Mouse (Mus musculus) layer of hippocampus, adult 9-10 months (tissue): ENCODE measurements around the gene Cntn1.

Experiments used
- DNase-seq: peaks from one replicate; pipeline ENCODE4 v3.0.0; 2022; ENCODE audit warnings: low spot score

Gene Cntn1

DNA sequence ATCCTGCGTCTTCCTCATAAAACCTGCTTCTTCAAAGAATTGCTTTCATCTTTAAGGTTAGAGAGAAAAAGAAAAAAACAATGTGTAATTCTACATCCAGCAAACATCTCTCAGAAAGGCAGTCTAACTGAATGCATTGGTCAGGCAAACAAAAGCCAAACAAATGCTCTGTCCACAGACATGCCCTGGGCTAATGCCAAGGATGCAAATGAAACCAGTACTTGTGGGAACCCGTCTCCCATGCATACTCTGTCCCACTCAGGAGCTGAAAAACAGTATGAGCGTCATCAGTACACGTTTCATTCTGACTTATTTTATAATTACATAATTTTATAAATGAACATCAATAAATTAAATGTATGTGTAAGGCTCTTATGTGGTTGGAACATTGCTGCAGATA, 91.0 kb downstream of the Cntn1 start:
- no peak for DNase-seq

DNA sequence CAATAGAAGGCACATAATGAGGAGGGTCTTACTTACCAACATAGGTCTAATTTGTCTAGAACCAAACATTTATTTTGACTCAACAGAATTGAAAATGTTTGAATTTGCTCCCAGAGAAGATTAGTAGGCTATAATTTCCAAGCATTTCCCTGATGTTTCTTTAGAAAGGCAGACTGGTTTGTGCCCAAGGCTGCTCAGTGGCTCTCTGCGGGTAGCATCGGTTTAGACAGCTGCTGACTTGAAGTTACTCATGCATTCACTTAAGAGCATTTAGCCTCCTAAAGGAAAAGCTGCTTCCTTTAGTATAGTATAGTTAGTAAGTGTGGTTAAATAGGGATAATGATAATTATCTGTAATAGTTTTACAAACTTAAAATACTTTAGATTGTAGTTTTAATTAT, 104.0 kb downstream of the Cntn1 start:
- no peak for DNase-seq

DNA sequence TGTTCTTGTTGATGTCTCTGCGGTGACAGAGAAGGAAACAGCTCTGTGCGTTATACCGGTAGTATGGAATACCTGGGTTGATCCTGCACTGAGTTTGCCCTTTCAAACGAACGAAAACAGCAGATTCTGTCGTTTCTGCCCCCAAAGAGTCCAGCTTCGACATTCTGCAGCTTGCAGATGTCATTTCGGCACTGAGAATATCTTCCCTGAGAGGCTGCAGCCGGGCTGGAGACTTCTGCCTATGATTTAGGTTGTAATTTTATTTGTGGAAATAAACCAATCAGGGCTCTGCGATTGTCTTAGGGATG, 109.8 kb downstream of the Cntn1 start:
- peak; percentile 22 for DNase-seq

DNA sequence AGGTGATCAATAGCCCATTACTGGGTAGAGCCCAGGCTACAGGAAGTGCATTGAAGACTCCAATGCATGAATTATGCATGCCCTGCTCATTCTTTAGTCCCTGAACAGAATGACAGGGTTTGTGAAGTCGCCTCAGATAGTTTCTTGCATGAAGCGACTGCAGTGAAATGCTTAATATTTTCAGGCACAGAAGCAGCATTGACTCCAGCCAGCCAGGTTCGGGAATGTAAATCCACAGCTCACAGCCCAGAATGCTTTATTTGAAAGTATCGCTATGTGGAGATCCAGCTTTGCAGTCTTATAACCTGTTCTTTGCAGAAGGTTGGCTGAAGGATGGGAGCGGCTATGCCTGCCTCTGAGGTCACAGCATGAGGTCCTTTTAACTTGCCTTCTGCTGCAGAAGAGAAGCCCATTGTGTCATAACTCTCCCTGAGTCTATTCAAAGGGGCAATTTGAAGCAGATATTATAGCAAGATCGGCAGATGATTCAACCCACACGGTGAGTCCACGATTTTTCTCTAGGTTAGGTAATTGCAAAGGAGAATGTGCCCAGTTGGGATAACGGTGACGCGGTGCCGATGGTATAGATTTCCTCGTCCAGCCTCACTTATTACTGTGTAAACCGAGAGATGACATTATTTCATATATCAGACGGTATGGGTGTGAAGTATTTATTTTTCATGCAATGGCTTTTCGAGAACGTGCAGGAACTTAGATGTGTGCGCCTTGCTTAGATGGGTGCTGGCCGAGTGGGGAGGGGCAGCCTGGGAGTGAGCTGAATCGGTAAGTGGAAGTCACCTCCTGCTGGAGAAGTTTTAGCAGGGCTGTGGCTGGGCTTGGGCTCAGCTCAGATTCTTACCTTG, 110.4 kb downstream of the Cntn1 start:
- no peak for DNase-seq

DNA sequence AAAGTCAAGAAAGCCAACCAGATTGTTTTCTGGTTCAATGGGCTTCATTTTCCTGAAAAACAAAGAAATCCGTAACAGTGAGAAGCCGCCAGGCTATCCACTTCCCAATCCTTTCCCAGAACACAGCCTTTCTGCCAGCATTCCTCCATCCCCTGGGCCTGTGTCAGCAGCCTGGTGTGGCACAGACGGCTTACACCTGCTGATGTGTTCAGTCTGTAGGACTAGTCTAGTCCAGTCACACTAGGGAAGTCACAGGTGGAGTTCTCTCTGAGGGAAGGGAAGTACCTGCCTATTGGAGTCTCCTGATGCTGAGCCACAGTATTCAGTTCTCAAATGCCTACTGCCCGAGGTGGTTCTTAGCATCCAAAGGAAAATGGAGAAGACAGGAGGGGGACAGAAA, 111.9 kb downstream of the Cntn1 start:
- DNase-seq = no peak

DNA sequence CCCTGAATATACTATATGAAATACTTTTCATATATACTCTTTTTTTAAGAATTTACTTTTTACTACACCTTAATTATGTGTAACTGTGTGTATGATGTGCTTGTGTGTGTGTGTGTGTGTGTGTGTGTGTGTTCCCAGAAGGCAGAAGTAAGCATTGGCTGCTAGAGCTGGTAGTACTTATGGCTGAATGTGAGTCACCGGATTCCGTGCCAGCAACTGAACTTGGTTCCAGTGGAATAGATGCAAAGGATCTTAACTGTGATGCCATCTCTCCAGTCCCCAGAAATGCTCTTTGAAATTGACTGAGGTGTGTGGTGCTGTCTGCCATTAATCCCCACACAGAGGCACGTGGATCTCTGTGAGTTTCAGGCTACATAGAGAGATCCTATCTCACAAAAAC, 113.2 kb downstream of the Cntn1 start:
- DNase-seq = no peak

DNA sequence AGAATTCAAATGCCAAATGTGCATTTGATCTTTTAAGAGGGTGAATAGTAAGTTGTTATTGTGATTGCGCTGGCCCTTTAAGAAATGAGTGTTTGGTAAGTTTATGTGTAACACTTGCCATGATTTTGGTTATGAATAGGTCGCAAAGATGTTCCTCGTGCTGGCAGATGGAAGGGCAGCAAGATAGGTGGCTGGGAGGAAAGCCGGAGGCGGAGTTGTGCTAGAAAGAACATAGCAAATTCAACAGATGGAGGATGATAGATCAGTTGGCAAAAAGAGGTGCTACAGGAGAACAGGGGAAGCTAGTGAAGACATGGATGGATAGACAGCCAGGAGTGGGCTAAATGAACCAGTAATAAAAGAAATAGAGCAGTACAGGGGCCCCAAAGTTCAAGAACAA, 115.3 kb downstream of the Cntn1 start:
- DNase-seq = peak; percentile 67

DNA sequence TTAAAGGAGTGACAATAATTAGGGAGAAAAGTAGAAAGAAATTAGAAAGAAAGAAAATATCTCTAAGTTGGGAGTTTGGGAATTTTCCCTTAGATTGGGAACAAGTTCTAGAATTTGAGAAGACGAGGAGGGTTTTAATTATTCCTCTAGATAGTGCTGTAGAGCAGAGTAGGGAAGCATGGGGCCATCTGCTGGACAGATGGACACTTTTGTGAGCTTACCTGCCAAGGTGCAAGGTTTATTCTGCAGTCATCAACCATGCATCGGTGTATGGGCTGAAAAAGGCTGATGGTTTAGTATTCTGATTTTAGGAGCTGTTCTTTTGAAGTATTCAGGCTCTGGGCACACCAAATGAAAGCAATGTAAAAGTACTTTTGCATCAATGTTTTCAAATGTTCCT, 124.8 kb downstream of the Cntn1 start:
- DNase-seq = no peak

DNA sequence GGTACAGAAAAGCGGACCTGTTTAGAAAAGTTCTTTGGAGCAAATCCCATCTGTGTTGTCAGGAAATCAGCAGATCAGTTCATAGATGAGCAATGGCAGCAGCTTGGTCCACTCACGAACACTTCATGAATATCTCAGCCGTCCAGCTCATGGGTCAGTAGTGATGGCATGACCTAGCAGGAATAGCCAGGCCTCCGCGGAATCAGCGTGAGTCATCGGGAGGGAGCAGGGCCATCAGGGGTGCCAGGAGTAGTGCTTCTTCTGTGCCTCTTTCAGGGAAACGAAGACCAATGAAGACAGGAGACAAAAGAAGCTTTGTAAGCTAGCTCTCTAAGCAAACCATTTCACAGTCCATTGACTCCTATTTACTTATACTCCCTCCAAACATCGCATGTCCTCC, 126.4 kb downstream of the Cntn1 start:
- no peak for DNase-seq

DNA sequence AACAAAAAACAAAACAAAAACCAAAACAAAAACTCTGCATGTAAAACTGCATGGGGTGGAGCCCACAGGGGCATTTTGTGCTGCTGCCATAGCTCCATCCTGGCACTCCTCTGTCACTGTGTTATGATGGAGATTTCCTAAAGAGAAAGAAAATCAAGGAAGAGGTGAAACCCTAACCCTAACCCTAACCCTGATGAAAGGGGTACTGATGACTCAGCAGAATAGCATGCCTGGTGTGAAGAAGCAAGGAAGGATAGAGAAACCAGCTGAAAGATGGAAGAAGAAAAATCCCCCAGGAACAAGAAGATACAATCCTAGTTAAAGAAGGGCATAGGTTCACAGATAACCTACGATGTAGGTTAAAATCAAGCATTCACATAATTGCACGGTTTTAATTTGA, 134.5 kb downstream of the Cntn1 start:
- DNase-seq = no peak

DNA sequence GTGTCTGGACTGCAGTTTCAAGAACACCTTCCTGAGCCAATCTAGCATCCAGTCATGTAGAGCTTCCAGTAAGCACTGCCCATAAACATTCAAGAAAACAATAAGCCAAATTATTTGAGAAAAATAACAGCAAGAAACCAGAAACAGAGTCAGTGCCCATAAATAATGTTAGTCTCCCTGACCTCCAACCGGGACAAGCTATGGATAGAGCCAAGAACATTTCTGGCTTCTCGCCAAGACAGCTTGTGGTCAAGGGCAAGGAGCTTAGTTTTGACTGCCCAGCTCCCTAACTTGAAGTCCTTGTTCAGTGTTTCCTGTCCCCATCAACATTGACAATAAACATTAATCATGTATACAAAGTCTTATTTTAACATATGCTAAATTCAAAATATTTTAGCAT, 139.0 kb downstream of the Cntn1 start:
- no peak for DNase-seq

DNA sequence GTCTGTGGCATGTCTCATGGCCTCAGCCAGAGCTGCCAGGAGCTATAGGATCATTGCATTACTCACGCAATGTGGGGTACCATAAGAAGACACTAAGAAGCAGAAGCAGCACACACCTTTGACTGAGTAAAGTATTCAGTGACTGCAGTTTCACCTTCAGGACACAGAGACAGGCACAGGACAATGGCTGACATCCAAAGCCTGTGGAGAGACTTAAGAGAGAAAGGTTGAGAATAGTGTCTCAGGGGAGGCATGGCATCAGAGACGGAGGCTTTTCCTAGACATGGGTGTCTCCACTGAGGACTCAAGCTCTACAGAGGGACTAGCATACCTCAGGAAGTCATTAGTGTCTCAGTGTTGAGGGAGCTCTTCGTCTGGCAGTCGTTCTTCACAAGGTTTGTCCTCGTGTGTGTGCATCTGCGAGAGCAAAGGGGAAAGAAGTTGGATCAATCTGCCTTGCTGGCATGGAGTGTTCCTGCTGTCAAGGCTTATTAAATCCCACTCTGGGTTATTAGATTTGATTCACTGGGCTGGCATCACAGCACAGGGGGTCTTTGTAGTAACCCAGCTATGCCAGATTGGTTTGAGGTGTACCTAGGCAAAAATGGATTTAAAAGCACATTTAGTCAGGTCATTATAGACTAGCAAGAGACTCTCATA, 149.5 kb downstream of the Cntn1 start:
- DNase-seq = no peak

DNA sequence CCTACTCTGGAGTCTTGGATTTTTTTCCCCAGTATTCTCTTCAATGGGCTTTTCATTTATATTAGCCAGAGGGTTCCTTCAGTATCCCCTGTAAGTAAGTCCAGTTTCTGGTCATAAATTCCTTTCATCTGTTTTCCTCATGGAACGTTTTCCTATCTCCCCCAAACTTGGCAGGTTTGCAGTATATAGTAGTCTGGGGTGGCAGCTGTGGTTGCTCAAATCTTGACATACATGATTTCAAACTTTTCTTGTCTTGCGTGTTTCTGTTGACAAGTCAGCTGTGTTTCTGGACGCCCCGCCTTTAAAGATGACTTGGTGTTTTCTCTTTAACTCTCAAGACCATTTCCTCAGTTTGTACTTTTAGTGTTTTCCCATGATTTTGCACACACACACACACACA, 155.7 kb downstream of the Cntn1 start:
- no peak for DNase-seq

DNA sequence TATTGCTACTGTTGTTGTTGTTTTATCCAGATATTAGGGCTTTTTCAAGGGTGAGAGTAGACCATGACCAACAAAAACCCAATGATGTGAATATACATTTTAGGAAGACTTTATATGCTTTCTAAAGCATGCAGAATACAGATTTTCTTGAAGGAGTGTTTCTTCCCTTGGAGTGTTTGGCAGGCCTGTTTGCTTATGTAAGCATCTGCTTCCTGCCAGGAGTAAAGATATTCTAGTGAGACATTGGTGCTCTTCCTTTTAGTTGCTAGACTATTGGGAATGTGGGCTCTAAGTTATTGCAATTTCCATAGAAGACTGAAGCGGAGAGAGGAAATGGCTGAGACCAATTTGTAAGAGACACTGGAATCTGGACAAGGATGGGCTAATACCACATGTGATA, 158.8 kb downstream of the Cntn1 start:
- DNase-seq = no peak

DNA sequence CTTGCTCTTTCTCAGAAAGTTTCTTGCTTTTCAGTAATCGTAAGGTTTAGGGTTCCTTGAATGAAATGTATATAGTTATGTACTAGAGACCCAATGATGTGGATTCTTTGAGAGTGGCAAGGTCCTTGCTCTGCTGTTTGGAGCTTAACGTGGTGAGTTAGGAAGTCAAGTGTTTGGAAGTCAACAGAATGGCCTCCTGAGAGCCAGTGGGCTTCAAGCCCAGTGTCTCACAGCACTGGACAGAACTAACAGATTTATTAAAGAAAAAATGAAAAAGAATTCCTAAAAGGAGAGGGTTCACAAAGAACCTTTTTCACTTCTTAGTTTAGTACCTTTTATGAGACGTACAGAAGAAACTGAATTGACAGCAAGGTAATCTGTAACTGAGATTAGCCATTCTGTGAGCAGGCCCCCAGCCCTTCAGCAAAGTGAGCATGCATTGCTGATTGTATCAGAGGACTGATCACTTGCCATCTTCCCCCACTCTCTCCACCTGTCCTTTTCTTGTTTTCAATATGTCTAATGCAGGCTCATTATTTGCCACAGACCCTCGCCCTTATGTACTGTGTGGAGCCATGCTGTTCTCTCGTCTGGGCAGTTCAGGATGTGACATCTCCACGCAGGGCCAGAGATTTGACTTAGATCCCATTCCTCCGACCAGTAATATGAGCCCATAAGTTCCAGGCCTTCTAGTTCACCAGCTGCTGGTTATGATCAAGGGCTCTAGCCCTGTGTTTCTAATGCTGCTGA, 159.7 kb downstream of the Cntn1 start:
- DNase-seq = no peak

DNA sequence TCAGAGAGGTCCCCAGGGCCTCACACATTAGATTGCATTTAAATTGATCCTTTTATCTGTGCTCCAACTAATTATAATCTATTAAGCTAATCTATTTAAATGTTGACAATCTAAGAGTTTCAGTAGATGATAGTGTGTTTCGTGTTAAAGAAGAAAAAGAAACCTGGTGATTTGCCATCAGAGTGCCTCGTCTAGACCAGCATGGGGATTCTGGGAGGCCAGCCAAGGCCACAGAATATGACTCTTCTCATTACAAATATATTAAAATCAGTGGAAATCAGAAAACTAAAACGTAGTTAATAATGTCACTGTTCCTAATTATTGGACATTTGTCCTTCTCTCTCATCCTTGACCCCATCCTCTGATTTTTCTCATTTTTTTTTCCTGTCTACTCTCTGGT, 164.9 kb downstream of the Cntn1 start:
- no peak for DNase-seq

DNA sequence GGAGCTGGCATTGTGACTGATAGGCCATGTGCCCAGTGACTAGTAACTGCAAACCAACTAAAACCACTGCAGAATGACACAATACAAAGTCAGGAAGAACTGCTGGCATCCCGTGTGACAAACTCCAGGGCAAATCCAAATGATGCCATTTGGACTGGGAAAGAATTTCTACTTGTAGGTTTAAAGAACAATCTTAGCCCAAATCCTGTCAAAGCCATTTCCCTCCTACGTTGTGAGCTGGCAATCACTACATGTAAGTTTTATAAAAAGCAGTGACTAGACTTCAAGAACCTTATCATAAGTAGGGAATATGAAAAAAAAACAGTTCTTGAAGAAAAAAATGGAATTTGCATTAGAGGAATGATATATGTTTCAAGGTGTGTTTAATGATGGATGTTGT, 170.5 kb downstream of the Cntn1 start:
- DNase-seq = no peak

DNA sequence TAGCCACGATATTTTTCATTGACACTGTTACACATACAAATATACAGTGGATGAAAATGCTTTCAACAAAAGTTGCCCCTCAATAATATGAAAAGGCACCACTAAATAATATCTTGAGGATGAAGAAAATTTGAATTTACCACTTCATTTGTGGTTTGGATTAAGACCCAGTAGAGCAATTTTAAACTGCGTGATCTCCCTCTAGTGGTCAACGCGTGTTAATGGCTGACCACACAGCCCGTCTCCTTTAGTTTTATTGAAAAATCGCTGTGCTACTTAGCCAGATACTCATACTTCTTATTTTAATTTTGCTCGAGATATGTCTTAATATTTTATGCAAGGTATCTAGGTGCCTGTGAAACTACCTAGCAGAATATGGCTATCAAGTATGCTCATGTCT, 180.4 kb downstream of the Cntn1 start:
- DNase-seq = no peak

DNA sequence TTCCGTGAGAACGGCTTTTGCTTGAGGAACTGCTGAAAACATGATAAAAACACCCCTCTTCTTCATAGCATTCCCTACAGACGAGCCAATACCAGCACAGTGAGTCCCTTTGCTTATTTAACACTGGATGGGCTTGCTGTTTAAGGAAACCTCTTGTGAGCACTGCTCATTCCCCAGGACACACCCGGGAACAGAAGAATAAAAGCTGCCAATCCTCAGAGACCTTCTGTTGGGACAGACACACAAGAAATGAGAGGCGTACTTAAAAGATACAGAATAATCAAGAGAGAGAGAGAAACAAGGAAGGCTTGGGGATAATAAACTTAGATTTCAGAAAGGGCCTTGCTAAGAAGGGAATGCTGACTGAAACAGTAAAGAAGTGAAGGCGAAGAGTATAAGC, 184.9 kb downstream of the Cntn1 start:
- DNase-seq = peak; percentile 18

DNA sequence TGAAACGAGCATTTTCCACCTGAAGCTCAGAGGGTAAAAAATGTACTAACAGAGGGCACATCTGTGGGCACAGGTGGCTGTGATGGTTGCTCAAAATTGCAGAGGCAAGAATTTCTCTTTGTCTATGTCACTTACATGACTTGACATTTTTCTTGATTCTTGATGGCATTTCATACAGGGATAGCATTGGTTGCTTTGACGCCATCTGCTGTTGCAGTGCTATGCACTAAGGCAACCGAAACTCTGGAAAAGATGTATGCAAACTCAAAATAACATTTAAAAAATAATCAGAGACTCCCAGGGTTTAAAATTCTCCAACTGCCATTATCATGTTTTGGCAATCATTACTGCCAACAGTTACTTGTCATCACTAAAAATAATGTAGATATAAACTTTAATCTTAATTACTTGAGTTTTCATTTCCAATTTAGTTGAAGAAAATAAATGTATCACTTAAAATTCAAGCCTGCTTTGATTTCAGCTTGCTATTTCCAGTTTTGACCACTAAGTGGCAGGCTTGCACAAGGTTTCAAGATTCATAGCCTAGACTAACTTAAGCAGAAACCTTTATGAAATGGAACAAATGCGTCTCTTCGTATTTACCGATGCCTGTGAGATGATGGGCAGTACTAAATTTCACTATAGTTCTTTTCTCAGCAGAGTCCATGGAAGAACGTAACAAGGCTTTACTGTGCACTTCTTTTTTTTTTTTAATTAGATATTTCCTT, 214.2 kb downstream of the Cntn1 start:
- DNase-seq = peak; percentile 72

DNA sequence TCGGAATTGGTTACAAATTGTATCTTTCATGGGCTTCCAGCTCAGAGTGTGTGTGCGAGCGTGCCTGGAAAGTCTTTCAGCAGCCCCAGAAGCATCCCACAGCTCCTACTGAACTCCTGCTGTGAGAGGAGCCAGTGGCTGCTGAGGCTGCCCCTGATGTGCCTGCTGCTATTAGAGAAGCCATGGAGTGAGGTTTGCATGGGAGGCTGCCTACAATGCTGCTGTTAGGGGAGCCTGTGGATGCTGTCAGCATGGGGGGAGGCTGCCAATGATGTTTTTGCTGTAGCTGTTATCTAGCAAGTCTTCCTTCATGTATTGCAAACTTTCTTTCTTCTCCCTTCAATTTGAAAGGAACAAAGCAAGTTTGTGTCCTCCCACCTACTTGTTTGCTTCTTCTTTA, 217.4 kb downstream of the Cntn1 start:
- no peak for DNase-seq

DNA sequence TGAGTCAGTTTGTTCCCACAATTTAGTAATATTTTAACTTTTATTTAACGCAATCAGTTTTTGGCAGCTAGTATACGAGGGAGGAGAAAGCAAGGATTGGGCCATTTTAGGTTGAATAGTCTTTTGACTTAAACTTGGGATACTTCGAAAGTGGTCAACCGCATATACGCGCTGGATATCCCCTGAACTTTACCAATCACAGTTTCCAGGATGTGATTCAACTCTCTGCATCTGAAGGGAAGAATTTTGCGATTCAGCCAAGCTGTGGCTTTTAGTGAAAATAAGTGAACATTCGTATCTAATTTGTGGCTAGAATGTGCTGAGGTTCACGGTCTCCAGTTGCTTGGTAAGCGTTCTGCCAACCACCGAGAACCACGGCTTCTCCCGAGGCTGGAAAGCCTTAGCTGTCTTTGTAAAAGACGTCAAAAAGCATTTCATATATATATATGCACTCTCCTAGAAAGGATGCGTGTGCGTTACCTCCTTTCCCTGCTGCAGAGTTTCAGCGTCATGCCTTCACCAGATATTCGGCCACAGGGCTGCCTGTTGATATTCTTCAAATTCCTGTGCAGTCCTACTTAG, 217.9 kb downstream of the Cntn1 start:
- no peak for DNase-seq
